Mouse (Mus musculus): Measurements from ENCODE around the gene Slc38a3. TPM values are rescaled to one million over a fixed set of nuclear protein-coding genes. Genes with fewer than 3 reads are reported as not detected.
A peak's percentile ranks its signal among the peaks of the same experiment; 100 is the strongest.

The Slc38a3 gene
- total RNA-seq (2021): 1 to 10 TPM; 8.0 to 8.1 TPM

DNA sequence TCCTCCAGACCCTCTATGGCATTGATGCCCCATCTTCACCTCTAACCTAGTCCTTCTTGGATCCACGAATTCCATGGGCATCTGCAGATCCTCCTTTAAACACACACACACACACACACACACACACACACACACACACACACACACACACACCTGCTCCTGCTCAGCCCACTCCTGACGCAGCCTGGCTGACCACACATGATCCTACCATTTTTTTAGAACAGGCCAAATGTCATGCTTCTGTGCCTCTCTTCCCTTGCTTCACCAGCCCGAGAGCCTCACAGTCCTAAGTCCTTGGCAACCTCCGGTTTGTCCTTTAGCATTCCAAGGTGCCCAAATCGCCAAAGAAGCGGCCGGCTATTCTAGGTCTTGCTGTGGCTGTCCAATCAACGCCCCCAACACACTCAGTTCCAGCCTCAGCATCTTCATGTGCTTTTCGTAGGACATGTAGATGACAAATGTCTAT, at the start of gene Slc38a3:
TSS of gene Slc38a3 (minus strand) at position 51 of the 466 bp plus-strand sequence.
- no peak for DNase-seq

DNA sequence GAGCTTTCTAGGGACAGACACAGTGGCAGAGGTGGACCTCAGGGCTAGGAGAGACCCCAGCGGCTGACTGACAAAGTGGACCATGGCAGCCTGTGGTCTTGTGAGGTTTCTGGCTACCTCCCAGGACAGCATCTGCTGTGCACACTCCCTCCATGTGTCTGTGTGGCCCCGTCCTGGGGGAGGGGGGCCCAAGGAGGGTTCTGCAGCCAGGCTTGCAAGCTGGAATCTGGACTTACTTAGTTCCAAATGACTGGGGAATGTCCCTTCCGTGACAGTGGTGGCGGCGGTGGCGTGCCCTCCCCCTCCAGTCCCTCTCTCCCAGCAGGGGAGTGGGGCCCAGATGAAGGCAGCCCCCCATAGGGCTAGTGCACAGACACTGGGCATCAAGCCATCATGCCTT, 47.6 kb upstream of the Slc38a3 start:
- DNase-seq: peak; percentile 52

DNA sequence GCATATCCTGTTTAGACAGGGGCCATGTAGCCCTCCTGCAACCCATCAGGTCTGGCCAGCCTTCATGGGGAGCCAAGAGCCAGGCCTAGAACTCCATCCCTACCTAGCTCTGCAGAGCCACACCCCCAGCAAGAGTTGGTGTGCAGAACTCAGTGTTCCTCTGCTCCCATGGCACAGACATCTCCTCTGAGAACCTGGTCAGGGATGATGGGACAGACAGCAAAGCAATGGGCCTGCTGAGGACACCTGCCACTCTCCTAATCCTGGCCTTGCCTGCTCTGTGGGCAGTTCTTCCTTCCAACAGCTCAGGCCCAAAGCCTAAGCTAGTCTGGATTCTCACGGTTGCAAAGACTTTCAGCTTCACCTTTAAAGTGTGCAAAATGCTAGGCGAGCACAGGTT, 46.3 kb upstream of the Slc38a3 start:
- DNase-seq: no peak

DNA sequence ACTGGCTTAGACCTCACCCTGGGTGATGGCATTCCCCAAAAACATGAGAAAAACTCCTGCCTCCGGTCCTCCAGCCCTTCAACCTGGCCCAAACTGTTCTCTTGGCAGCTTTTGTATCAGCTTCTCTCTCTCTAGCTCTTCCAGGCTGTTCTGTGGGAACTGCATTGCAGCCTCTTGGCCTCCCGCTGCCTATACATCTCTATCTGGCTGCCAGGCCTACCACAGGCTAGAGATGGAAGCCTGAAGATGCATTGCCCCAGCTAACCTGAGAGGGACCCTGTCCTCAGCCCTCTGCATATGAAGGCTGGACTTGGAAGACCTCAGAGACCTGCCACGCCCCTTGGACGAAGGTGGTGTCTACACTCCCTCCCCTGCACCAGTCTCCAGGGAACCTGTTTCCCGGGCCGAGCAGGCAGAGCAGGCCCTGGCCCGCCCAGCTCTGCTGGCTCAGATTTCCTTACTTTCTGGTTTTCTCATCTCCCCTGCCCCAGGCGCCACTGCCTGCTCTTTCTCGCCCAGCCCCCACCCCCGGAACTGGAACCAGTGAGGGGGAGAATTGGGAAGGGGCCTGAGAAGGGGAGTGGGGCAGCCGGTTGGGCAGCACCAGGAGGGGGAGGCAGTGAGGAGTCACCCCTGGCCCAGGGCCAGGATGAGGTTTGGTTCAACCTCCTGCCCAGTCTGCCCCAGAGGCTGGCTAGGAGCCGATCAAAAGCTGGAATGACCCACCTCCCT, 45.1 kb upstream of the Slc38a3 start:
- peak; percentile 69 for DNase-seq

DNA sequence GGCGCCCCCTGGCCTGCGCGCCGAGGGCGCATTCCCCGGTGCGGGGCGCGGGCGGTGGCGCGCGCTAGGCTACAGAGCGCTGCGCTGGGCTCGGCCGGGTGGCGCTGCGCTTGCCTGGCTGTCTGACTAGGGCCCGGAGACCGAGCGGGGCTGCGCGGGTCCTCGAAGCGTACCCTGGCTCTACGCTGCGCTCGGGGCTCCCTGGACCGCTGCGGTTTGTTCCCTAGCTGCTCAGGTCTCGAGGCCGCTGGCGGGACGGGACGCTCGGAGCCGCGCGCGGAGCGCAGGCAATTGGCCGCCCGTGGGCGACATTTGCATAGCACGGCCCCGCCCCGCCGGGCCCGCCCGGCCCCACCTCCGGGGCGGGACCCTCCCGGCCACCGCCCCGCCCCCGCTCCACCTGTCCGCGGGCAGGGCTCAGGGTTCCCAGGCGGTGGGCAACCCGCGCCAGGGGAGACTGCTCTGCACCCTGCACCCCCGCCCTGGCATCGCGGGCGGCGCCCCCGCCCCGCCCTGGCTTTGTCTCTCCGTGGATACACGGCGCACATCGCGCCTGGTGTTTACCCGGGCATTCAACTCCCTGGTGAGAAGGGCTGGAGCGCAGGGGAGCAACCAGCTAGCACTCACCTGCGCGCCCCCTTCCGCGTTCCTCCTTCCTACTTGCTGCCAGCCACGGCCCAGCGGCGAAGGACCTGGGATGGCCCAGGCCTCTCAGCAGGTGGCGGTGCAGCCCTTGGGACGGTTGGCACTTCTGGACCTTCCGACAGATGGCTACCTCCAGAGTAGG, 40.6 kb upstream of the Slc38a3 start, which contains the start of gene Sema3f:
TSS of gene Sema3f (minus strand) at position 779 of the 787 bp plus-strand sequence.
- peak; percentile 83 for DNase-seq

DNA sequence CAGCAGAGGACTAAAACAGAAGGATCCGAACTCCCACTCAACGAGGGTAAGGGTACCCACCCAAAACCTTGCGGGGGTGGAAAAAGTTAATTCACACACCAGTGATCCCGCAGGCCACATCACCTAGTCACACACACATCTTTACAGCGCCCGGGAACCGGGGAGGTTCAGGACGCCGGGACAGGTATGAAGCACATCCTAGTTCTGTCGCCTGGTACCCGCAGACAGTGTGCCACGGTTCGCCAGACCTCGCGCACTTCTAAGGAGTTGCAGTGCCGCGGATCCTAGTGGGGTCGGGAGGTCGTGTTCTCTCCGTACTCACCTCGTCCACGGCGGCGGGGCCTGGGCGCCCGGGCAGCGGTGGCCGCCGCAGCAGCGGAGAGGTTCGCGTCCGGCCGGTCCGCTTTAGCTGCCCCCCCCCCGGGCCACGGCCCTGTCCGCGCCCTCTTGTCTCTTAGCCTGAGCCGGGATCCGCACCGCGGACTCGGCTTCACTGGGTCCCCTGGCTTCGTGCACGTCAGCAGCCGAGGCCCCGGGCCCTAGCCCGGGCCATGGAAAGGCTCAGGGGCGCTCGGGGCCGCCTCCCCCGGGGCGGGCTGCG, 39.9 kb upstream of the Slc38a3 start:
- DNase-seq: peak; percentile 23

DNA sequence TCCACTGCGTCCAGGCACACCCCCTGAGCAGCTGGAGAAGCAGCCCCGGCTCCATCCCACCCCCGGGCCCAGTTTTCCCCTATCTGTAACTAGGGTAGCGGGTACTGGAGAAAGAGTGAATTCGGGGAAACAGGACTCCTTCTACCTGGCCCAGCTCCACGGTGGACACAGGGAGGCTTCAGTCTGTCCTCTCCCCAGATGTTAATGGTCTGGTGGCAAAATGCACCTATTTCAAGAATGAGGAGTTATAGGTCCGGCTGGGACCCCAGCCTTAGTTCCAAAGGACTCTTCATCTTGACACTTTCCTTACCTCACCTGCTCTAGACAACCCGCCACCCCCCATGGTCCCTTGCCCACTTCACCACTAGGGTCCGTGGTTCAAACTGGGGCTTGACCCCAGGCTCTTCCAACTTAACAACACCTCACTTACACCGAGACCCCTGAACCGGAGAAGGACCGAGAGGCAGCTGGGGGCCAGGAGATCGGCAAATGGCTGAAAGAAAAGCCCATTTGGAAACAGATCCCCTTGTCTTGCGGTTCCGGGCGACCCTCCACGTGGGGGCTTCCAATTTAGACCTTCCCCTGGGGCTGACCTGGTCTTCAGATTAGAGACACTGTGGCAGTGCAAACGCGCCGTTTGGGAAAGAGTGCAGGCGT, 39.2 kb upstream of the Slc38a3 start:
- DNase-seq: no peak

DNA sequence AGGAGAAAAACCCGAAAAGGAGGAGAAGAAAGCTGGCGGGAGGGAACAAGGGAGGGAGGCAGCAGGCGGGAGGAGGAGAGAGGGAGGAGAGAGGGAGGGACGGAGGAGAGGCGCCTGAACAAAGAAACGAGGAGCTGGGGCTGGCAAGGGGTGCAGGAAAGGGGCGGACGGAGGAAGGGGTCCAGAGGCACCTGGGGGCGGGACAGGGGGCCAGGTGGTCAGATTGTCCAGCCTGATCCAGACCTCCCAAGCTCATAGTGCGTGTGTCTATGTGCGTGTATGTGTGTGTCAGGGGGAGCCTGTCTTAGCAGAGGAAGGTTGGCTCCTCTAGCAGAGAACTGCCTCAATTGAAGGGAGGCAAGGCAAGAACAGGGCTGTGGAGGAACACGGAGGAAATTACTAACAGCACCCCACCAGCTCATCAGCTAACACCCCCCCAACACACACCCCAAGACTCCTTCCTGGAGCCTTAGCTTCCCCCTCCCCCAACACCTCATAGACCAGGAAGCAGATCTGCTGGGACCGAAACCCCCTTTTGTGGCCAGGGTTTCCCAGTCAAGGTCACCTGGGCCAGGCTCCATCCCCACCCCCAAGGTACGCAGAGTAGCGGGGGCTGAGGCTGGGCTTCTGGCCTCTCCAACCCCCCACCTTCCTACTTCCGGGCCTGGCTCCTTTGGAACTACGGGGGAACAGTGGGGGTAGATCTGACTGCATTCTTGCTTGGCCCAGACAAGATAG, 38.5 kb upstream of the Slc38a3 start:
- DNase-seq: peak; percentile 21

DNA sequence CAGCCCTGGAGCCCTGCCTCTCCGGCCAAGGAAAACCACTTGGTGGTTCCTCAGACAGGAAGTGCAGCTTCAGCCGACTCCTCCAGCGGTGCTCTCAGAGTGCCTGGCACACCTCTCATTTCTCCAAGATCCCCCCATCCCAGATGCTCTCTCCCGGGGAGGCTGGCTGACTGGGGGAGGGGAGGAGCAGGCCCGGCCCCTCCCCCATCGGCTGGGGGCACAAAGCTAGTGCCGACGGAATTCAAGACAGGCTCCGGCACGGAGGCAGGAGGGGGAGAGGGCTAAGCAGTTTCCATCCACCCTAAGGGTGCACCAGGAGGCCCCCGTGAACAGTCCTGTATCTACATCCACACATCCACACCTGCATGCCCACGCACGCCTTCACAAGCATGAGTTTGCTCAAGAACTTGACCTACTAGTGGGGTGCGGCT, 37.5 kb upstream of the Slc38a3 start:
- peak; percentile 17 for DNase-seq

DNA sequence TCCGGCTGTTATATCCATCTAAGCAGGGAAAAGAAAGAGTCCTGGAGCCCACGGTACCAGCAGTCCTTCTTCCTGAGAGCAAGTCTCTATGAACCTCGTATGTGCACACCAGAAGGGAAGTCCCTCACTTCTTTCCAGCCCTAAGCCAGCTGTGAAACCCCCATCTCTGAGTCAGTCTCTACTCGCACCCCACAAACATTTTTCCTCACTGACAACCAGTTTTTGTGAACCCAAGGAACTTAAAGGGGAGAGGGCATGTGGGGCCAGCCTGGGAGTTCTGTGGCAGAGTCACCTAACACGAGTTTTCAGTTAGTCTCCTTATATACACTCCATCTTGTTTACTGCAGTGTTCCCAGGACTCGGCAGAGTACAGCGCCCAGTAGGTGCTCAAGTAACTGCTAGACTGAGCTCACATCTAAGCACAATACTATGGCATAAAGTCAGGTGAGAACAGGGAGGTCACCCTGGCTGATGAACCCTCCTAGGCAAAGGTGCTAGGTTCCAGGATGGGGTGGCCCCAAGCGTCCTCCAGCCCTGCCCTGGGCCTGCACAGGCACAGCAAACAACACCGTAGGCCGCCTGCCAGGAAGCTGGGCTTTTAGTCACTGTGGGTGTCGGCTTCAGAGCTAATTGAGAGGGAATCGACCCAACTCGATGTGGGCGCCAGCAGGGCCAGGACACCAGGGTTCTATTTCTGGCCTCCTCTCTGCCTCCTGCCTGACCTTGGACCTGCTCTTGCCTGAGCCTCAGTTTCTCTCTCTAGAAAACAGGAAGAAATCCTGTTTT, 34.2 kb upstream of the Slc38a3 start:
- DNase-seq: peak; percentile 56

DNA sequence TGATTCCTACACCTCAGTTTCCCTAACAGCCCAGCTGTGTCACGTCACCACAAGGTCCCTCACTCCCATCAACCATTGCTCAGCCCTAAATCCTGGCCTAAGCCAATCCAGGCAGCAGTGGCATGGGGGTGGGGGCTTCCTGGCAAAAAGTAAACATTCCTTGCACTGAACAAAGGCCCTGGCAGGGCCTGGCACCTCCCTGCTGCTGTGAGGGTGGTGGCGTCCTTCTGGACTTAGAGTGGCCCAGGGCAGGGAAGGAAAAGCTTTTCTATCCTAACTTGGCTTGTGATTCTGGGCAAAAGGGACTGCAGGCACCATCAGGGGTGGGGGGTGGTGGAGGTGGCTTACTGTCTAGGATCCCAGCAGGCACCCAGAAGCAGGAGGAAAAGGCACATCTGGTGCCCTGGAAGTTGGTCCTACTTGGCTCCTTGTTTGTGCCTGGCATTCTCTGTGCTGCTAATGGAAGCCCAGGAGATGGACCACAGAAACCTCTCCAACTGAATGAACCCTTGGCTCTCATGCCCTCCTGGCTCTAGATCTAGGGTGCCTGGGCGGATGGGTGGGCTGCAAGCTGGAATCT, 33.4 kb upstream of the Slc38a3 start:
- DNase-seq: no peak

DNA sequence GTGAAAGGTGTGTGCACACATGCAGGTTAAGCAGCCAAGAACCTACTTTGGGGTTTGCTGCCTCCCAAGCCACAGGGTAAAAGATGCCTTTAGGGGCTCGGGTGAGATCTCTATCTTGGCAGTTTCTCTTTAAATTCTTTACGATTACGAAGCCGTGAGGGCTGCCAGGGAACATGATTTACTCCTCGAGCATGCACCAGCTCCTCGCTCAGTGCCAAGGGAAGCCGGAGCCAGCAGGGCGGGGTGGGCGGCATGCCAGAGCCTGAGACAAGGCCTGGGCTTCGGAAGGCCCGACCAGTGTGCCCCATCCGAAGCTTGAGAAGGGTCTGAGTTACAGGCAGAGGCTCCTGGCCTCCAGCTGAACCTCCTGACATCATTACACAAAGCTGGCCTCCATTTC, 32.3 kb upstream of the Slc38a3 start:
- DNase-seq: peak; percentile 89

DNA sequence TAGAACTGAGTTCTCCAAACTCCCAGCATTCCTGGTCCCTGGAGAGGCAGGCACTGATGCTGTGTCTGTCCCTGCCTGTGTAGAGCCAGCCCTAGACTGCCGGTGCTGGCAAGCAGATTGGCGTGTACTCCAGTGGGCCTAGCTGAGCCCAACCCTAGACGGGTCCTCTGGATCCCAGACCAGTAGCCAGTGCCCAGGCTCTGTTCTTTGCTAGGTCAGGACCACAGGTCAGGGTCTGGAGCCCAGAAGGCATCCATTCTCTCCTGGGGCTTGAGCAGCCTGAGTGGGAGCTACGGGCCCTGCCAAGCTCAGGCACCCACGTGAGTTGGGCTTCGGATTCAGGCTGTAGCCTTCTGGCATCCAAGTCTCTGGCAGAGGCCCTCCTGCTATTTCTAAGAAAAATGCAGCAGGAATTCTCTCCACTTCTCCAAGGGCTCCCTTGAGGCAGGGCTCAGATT, 30.8 kb upstream of the Slc38a3 start:
- DNase-seq: peak; percentile 41

DNA sequence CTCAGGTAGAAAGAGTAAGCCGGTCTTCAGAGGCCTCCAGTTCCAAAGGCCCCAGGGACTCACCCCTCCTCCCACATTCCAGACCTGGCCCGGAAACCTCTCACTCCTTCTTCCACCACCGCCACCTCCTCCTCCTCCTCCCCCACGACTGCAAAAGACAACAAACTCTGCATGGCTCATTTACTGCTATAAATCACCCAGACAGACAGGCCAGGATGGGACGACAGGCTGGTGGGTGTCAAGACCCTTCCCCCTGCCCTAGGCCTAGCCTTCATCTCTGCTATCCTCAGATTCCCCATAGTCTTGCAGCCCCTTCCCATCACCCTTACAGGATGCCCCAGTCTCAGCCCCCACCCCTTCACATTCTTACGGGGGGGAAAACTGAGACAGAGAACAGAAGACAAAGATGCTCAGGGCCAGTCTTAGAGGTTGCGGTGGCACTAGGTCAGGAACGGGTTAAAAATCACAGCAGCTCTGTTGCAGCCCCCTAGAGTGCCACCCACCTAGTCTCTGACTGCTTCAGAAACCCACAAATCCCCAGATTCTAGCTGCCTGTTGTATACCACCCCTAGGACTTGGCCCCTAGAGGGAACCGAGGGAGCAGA, 30.1 kb upstream of the Slc38a3 start:
- DNase-seq: no peak

DNA sequence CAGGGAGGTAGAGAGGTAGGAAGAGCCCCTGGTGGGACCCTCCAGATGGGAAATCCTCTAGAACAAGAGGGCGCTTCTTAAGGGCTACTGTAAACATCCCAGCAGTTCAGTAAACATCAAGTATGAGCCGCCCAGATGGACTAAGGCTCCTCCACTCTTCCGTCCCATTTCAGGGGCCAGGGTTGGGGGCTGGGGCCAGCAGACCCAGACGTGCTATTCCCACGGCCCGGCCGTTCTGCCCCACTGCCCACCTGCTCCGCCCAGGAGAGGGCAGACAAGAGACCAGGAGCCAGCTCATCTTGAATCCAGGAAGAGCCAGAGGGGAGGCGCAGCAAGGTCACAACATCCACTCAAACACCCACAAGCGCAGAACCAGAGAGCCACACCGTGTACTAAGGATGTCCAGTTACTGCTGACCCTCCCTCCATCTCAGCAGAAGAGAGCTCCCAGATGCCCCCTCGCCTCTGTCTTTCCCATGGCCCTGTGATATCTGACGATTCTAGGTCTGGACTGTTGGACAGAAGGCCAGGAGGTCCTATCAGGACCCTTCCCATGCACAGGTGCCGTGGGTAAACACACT, 29.4 kb upstream of the Slc38a3 start:
- DNase-seq: no peak

DNA sequence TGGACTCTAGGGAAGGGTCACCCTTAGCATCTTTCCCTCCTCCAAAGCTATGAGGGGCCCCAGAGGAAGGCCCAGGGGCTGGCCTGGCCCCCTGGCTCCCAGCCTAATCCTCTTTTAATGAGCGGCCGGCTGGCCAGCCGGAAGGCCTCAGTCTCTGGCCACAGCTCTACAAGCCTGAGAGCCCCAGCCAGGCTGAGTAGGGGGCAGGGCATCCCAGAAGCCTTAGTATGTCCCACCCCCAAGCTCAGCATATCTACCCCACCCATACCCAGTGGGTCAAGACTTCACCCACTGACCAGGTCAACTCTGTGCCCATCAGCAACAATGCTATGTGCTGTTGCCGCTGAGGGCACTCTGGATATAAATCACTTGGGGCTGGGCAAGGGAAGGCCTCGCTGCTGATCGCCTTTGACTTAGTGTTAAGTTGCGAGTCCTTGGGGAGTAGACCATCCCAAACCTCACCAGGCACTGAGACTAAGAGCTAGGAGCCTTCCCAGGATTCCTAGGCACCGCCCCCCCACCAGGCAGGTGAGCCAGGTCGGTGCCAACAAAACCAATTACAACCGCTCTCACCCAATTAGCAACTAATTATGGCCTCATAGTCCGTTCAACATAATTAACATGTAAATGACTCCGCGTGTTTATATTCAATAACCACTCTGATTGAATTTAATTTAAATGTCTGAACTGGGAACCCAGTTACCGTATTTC, 28.6 kb upstream of the Slc38a3 start:
- DNase-seq: peak; percentile 26

DNA sequence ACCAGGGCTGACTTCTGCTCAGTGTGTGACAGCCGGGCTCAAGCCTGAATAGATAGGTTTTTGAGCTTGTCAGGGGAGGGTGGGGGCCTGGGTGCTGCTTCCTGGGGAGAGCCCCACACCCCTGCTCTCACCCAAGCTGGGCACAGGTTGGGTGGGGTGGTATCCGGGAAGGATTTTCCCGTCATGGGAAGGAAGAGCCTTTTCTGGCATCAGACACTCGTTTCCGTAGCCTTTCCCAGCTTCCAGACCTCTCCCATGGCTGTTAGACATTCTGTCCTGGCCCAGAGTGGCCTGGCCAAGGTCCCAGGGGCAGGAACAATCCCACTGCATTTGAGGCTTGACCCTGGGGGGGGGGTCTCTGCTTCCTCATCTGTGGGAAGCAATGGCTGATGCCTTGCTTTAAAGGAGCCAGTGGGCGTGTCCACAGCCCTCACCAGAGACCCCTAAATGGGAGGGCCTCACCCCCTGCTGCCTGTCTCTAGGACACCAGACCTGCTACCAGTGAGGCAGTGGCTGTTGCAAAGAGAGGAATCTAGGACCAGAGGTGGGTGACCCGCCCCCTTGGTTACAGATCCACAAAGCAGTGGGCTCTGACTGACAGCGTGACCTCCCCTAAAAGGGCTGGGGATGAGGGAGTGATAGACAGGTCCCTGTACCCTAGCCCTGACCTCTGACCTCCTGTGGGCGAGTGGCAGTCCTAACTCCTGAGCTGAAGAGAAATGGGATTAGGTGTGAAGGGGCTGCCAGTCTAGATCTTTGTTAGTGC, 27.7 kb upstream of the Slc38a3 start:
- DNase-seq: peak; percentile 32

DNA sequence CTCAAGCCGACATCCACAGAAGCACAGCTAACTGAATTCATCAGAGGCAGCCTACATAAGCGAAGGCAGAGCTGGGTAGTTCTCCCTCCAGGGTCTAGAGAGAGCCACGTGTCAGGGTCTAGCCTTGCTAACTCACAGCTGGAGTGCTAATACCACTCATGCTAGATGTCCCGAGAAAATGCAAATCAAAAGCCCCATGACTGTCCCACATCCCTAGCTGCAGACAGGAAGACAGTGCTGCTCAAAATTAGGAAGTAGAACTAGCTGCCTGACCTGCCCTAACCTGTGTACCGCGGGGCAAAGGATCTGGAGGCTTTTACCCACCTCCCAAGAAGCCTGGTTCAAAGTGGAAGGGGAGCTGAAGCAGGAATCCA, 26.8 kb upstream of the Slc38a3 start:
- DNase-seq: no peak

Data from heart, postnatal 4 days (tissue).